Mouse (Mus musculus) olfactory bulb, adult 2 months (tissue): Measurements from ENCODE around the gene Klhl25. TPM values are rescaled to one million over a fixed set of nuclear protein-coding genes. Genes with fewer than 3 reads are reported as not detected.

ENCODE experiments used
- H3K27ac ChIP-seq: fragments of 200-500 bp; 2 replicates; pipeline ENCODE4 v1.5.1; 2012; ENCODE audit warnings: low read depth, low read length; ENCODE audit not compliant: insufficient read depth
- H3K4me1 ChIP-seq: fragments of 200-500 bp; 2 replicates; pipeline ENCODE4 v1.6.1; 2012; ENCODE audit warnings: low read length; ENCODE audit not compliant: control insufficient read depth, insufficient read depth
- H3K4me3 ChIP-seq: fragments of 200-500 bp; 2 replicates; pipeline ENCODE4 v1.5.1; 2012; ENCODE audit warnings: mild to moderate bottlenecking, low read depth, low read length, moderate library complexity; ENCODE audit not compliant: insufficient read depth
- CTCF ChIP-seq: fragments of 200-500 bp; IDR thresholded peaks from 2 replicates; pipeline ENCODE4 v1.5.1; 2012; ENCODE audit warnings: low read depth, mild to moderate bottlenecking, low read length, moderate library complexity; ENCODE audit not compliant: insufficient read depth
- POLR2A ChIP-seq: fragments of 200-500 bp; IDR thresholded peaks from 2 replicates; pipeline ENCODE4 v1.6.1; 2012; ENCODE audit warnings: mild to moderate bottlenecking, low read depth, low read length, moderate library complexity; ENCODE audit not compliant: insufficient read depth
- WGBS: fragments of 180-500 bp; shearing (Covaris S2); methylation state at CpG from one replicate; pipeline ENCODE4 v1.1.7; 2018; 5-methylcytosine and 5-hydroxymethylcytosine counted together
- polyA plus RNA-seq: library from polyadenylated mRNA; stranded (reverse); fragments of >200 nt; gene quantifications from 2 replicates; pipeline ENCODE4 v1.2.4, GENCODE M21; 2012; ENCODE audit warnings: low replicate concordance; ENCODE audit not compliant: missing spikeins, insufficient read depth, insufficient read length

The Klhl25 gene
- polyA plus RNA-seq, 1 experiment, result not detected

DNA sequence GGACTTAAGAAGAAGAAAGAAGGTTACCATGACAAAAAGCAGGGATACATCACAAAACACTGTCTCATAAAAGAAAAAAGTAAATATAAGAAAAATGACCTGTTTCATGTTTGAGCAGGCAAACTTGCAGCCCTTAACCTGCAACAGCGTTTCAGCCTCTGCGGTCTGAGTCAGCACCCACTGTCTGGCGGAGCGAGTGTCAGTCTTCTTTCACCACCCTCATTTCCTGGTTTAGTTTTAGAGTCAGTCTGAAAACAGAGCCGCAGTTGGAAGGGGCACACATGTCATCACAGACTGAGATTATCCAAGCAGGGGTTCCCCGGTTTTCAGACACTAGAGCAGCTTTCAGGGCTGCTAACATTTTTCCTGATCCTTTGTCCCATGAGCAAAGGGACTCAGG is 33.3 kb downstream of the Klhl25 start:
- H3K4me3 ChIP-seq, result no peak overlapping the region
- H3K4me1 ChIP-seq, result no peaks in the 10 kb centered on the region
- TF ChIP-seq POLR2A, result no peak
- WGBS, result 60% methylated on average over 6 of the region's 6 CpGs
- no peak overlapping the region for H3K27ac ChIP-seq

DNA sequence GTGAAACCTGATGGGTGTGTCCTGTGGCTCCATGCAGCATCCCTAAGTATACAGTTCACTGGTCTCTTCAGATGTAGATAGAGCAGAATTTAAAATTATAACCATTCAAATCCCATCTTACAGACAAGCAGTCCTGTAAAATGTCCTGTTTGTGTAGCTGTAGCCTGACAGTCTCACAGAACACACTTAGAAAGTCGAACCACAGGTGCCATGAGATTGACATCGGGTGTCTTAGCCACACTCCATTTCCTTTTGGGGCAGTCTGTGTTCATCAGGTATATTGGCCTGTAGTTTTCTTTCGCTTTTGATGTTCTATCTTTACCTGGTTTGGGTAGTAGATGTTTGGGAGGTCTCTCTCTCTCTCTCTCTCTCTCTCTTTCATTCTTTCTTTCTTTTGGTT is 33.7 kb downstream of the Klhl25 start:
- Histone ChIP-seq H3K4me3 (no peak overlapping the region), H3K27ac (no peak overlapping the region), H3K4me1 (no peaks in the 10 kb centered on the region)
- 85% methylated on average over 3 of the region's 3 CpGs for WGBS
- no peak for TF ChIP-seq CTCF
- TF ChIP-seq POLR2A, result no peak

DNA sequence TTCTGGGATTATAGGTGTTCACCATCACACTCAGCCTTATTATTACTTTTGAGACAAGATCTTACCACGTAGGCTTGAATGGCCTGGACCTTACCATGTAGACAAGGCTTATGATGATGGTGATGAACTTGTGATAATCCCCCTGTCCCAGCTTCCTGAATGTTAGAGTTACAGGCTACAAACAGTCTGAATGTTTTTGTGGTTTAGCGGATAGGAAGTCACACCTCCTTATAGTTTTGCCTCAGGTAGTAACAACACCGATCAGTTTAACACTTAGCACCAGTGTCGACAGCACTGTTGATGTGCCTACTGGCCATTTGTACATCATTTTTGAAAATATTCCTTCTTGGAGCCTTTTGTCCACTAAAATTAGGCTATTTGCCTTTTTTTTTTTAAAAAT is 43.4 kb downstream of the Klhl25 start:
- TF ChIP-seq POLR2A, result no peak
- TF ChIP-seq CTCF, result no peak
- H3K4me3 ChIP-seq, result no peak overlapping the region
- H3K4me1 ChIP-seq, result no peaks in the 10 kb centered on the region
- H3K27ac ChIP-seq, result no peak overlapping the region
- WGBS, result 96% methylated on average over 4 of the region's 4 CpGs

DNA sequence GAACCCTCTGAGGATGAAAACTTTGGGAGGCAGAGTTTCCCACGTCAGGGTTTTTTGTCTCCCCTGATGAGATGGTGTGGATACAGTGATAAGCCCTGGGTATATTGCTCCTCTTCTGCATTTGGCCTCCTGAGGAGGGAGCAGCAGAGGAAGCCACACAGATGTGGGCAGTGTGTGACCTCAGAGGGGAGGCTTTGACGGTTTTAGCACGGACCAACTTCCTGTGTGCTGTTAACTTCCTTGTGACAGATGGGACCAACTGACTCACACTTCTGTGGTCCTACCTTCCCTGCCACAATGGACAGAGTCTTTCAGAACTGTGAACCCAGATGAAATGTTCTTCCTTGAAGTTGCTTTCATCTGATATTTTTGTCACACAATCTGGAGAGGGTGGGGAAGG is 44.6 kb downstream of the Klhl25 start:
- 84% methylated on average over 3 of the region's 3 CpGs for WGBS

DNA sequence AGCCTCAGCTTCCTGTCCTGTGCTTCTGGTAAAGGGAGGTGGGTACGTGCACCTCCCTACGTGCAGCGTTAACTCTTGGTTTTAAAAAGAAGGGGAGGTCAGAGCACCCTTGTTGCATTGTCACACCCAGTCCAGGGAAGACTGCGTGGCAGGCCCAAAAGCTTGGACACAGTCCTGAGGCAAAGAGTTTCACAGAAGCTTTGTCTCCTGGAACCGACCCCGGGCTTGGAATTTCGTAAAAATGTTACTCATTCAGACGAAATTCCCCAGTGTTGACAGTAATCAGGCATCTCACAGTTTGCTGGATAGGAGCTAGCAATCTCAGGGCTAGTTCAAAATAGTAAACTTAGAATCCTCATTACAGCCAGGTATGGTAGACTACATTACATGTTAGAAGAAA is 45.6 kb downstream of the Klhl25 start:
- TF ChIP-seq CTCF (no peak), POLR2A (no peak)
- no peak overlapping the region for H3K27ac ChIP-seq
- H3K4me1 ChIP-seq, result no peaks in the 10 kb centered on the region
- 93% methylated on average over 8 of the region's 8 CpGs for WGBS
- no peak overlapping the region for H3K4me3 ChIP-seq

More for the DNA sequence above, 44.6 kb downstream of the Klhl25 start:
- Histone ChIP-seq H3K4me1 (no peaks in the 10 kb centered on the region), H3K27ac (no peak overlapping the region), H3K4me3 (no peak overlapping the region)
- TF ChIP-seq CTCF (no peak), POLR2A (no peak)

DNA sequence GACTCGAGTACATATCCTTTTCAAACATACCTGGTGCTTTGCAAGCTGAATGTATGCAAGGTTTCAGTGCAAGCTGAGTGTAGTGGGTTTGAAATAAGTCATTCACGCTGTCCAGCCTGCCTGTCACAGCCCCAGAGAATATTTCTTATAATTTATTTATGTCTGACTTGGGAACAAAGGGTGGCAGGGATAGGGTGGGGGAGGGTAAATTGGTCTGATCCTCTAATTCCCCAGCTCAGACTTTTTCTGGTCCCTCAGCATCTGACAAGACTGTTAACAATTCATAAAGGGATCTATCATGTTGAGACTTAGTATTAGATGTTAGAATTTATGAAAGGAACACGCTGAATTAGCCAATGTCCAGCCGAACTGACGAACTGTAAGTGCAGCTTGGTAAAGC is 48.9 kb downstream of the Klhl25 start:
- no peak overlapping the region for H3K27ac ChIP-seq
- TF ChIP-seq CTCF (no peak), POLR2A (no peak)
- H3K4me1 ChIP-seq, result no peaks in the 10 kb centered on the region
- WGBS, result 90% methylated on average over 5 of the region's 5 CpGs
- no peak overlapping the region for H3K4me3 ChIP-seq

DNA sequence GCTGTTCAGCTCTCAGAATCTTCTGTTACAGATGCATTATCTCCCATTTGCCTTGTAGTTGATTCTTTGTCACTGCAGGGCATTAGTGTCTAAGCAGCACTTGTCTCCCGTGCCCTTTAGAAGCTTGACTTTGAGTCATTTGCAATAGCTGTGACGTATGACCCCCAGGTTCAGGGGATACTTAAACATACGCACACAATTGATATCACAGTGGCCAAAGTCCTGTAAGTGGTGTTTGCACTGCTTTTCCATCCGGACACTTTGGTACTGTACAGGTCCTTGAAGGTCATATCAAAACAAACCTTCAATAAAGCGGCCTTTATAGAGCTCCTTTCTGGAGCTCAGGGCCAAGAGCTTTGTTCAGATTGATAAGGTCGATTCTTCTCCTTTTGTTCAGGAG is 51.0 kb downstream of the Klhl25 start:
- WGBS, result 86% methylated on average over 6 of the region's 6 CpGs
- Histone ChIP-seq H3K4me1 (no peaks in the 10 kb centered on the region), H3K4me3 (no peak overlapping the region), H3K27ac (no peak overlapping the region)
- TF ChIP-seq CTCF, result no peak
- TF ChIP-seq POLR2A, result no peak

DNA sequence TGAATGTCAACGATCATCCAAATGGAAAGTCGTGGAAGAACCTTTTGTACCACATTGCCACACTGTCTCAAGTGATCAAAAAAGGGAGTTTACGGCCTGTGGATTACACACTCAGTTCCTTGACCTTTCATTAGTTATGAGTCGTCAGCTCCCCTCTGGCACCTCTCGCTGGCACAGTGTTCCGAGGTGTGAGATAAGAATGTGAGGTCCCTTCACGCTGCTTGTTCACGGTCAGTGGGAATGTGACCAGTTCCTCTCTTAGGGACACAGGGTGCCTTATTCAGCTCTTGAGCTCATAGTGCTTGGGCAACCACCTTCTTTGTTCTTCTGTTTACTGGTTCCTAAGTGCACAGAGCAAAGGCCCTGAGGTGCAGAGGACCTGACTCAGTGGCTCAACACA is 51.4 kb downstream of the Klhl25 start:
- 79% methylated on average over 8 of the region's 8 CpGs for WGBS
- Histone ChIP-seq H3K4me3 (no peak overlapping the region), H3K4me1 (no peaks in the 10 kb centered on the region), H3K27ac (no peak overlapping the region)
- TF ChIP-seq POLR2A, result no peak
- no peak for TF ChIP-seq CTCF

DNA sequence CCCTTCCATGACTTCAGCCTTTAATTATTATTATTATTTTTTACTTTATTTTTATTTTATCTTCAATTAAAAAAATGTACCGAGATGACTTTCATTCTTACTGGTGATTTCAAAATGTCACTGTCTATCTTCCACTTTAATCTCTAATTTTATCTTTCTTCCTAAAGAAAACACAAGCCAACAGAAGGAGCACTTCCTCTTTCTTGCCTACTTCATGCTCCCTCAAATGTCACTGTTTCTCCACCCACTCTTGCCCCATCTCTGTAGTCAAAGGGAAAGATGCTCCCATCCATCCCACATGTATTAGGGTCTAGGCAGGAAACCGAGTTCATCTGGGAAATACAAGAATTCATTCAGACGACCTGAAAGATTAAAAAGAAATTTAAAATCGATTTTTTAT is 51.8 kb downstream of the Klhl25 start:
- Histone ChIP-seq H3K4me1 (no peaks in the 10 kb centered on the region), H3K27ac (no peak overlapping the region), H3K4me3 (no peak overlapping the region)
- TF ChIP-seq POLR2A, result no peak
- TF ChIP-seq CTCF, result no peak
- WGBS, result 81% methylated on average over 4 of the region's 4 CpGs

DNA sequence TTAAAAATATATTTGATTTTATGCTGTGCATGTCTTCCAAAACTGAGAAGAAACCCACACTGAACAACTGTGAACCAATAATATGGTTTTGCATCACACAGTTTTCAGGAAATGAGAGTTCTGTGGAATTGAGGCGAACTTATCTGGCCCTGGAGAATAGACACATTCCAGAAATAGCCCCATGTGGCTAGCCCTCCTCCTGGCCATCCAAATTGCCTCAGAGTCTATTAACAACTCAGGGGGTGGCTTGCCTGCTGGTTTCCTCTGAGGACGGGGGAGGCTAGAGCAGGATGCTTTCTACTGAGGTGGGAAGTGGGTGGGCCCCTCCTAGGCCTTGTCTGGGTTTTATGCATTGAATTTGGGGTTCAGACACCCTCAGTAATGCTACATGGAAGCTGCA is 57.0 kb downstream of the Klhl25 start:
- TF ChIP-seq CTCF (no peak), POLR2A (no peak)
- WGBS, result 46% methylated on average over 2 of the region's 2 CpGs
- Histone ChIP-seq H3K27ac (no peak overlapping the region), H3K4me3 (no peak overlapping the region), H3K4me1 (no peaks in the 10 kb centered on the region)

DNA sequence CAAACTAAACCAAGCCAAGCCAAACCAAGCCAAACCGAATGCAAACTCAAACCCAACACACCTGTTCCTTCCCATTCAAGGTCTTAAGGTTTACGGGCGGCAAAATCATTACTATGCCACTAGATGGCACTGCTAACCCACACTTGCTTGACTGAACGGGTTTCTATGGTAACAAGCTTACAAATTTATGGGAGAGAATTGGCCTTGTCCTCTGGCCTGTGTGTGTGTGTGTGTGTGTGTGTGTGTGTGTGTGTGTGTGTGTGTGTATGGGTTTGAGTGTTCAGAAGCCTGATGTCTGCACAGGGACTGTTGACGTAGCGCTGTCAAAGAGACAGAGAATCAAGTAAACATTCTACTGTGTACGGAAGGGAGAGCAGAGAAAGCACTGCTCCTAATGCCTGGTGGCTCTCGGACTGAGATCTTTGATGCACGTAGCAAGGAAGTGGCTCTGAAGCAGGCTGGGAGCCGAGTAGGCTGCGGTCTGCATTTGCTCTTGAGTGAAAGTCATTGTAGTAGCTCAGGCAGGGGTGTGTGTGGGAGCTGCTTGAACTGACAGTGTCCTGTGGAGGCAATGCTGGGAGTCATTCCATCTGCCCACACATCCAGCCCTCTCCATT is 62.0 kb downstream of the Klhl25 start:
- TF ChIP-seq POLR2A (no peak), CTCF (0 out of 2 replicates have a peak, but pooled peaks have one; percentile 11)
- H3K27ac ChIP-seq, result no peak overlapping the region
- 3% methylated on average over 11 of the region's 11 CpGs for WGBS

More for the DNA sequence above, 62.0 kb downstream of the Klhl25 start:
- Histone ChIP-seq H3K4me3 (peak overlapping the region; percentile 32; the same call in 1 of the 2 replicates), H3K4me1 (peaks cover 6% of the 10 kb centered on the region)
